Mouse (Mus musculus): Measurements from ENCODE around the gene Nectin2. TPM values are rescaled to one million over a fixed set of nuclear protein-coding genes. Genes with fewer than 3 reads are reported as not detected.

Nectin2 gene
- total RNA-seq, 4 experiments from 2014 or later: 6.5 to 8.0 (median 7.4) TPM

DNA sequence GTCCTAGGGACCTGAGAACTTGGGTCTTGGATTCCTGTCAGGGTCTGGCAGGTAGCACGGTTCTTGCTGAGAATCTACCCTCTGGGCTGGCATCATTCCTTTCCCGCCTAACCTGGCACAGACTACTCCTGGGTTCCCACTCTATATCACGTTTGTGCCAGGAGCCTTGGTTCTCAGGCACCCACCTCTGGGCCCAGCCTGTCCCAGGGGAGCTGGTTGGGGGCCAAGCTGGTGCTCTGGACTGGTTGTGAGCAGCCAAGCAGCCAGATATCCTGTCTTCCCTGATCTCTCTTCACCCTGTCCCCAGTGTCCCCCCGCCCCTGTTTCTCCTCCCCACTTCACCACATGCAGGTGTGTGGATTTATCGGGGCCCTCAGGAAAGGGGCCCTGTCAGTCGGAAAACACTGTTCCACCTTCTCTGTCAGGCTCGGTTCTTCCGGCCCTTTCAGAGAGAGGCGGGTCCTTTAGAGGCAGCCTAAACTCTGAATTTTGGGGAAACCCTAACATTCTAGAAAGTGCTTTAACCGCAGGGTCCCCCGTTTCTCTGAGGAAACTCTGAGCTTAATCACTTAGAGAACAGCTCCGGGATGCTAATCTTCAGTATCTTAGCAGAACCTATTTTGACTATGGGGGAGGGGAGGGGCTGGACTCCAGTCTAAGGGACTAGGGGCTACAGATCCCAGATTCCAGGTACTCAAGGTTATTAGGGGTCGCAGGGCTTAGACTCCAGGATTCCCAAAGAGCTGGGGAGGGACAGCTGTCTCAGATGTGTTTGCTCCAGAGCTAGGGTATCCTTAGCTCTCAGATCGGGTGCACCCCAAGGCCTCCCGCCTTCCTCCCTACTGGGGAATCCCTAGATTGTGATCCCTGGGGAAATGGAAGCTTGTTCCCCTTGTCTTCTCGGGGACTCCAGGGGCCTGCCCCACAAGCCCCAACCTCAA, 19.4 kb upstream of the Nectin2 start:
- no peak for DNase-seq (ENCODE audit: low spot score in 2 of 2)

DNA sequence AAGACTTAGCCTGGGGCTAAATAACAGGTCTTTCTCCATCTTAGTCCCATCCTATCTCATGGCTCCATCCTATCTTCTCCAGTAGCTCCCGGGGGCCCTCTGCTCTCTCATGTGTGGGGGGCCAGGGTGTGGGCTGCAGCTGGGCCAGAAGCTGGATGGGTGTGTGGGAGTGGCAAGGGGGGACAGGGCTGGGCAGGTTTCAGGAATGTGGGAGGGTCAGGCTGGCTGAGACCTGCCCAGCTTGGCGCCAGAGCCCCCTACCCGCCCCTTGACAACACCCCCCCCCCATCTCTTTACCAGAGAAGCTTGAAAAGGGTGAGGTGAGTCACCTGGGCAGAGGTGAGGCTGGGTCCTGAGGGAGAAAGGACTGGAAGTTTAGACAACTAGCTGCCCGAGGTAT, 18.7 kb upstream of the Nectin2 start:
- DNase-seq (ENCODE audit: low spot score in 2 of 2): no peak

DNA sequence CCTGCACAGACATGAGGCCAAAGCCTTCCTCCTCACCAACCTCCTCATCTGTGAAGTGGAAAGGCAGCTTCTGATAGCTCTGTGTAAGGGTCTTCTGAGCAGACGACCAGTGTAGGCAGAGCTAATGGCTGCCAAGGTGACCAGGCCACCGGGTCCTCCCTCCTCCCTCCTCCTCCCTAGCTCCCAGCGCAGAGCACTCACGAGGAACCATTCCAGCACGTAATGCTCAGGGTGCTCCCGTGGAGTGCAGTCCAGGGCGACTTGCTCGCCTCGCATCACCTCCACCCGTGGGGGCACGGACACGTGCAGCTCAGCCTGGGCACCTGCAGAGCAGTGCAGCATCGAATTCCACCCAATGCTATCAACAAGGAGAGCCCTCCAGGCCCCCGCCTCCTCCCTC, 18.0 kb upstream of the Nectin2 start:
- no peak for DNase-seq (ENCODE audit: low spot score in 2 of 2)

DNA sequence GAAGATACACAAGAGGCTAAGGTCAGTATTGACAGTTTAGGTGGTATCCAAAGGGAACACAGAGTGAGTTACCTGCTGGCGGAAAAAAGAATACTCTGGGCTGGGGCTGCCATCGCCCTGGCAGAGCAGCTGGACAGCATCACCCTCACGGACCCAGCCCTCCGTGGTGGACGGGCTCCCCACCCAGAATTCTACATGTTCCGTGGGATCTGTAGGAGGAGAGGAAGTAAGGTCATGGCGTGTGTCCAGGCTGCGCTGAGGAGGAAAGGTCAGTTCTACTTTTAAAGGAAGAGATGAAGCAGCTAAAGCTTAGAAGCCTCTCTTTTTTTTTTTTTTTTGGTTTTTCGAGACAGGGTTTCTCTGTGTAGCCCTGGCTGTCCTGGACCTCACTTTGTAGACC, 14.3 kb upstream of the Nectin2 start:
- DNase-seq (ENCODE audit: low spot score in 2 of 2): no peak

DNA sequence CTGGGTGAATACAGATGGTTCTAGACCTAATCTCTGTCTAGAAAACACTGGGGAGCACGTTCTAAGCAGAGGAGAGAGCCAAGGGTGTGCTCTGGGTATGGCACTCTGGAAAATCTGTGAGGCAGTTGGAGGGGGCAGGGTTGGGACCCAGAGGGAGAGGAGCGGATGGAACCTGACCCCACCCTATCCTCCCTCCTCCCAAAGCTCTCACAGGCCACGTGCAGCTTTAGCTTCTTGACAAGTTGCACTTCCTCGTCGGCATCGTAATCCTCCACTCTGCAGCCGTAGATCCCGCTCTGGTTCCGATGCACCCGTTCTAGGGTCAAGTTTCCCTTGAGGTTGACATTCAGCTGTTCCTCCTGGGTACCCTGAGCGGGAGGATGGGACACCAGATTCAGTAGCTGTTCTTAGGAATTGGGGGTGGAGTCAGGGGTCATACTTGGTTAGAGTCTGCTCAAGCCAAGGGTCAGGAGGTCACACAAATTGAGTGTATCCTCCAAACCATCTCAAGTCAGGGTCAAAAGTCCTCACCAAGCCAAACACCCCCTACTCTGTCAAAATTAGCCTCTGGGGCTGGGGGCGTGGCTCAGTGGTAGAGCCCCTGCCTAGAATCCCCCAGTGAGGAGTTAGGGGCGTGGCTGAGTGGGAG, 13.7 kb upstream of the Nectin2 start:
- DNase-seq (ENCODE audit: low spot score in 2 of 2): no peak

DNA sequence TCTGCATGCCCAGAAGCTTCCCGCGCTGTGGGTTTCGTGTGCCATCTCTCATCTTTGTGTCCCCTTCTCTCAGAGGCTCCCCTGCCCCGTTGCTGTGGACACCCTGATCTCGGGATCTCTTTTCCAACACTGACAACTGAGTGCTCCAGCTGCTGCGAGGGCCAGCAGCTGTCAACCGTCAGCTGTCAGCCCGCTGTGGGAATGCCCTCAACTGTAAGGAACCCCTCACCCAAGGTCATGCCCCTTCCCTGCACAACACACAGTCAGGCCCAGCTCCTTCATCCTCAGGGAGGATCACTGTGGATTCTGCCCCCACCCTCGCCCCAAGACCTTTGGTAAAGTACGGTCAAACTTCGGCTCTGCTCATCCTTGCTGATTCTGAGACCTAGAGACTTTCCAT, 12.0 kb upstream of the Nectin2 start:
- DNase-seq (ENCODE audit: low spot score in 2 of 2): no peak

DNA sequence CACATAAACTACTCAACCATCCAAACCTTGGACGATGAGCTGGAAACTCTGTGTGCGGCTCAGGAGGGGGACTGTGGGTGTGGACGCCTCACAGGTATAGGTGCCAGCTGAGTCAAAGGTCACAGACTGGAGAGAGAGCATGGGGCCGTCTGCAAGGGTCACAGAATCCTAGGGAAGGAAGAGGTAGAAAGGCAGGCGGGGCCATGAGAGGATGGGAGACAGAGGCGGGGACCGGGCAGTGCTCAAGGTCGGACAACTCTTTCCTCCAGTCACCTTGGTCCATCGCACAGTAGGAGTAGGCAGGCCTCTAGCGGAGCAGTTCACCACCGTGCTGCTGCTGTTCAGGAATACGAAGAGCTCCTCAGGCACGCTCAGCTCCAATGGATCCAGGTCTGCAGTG, 9.7 kb upstream of the Nectin2 start:
- no peak for DNase-seq (ENCODE audit: low spot score in 2 of 2)

DNA sequence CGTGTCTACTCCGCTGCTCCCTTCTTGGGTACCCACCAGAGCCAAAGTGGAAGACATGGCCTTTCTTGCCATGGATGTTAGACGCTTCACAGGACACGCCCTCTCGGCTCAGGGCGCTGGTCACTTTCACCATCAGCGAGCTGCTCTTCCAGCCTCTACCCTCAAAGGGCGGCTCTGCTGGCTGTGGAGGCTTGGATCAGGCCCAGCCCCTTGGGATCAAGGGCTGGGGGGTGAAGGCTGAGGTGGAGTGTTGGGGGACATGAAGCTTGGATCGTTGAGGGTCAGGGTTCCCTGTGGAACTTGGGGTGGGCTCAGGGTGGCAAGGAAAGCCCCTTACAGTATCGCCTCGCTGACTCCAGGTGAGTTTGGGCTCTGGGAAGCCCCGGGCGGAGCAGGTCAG, 8.3 kb upstream of the Nectin2 start:
- no peak for DNase-seq (ENCODE audit: low spot score in 2 of 2)

DNA sequence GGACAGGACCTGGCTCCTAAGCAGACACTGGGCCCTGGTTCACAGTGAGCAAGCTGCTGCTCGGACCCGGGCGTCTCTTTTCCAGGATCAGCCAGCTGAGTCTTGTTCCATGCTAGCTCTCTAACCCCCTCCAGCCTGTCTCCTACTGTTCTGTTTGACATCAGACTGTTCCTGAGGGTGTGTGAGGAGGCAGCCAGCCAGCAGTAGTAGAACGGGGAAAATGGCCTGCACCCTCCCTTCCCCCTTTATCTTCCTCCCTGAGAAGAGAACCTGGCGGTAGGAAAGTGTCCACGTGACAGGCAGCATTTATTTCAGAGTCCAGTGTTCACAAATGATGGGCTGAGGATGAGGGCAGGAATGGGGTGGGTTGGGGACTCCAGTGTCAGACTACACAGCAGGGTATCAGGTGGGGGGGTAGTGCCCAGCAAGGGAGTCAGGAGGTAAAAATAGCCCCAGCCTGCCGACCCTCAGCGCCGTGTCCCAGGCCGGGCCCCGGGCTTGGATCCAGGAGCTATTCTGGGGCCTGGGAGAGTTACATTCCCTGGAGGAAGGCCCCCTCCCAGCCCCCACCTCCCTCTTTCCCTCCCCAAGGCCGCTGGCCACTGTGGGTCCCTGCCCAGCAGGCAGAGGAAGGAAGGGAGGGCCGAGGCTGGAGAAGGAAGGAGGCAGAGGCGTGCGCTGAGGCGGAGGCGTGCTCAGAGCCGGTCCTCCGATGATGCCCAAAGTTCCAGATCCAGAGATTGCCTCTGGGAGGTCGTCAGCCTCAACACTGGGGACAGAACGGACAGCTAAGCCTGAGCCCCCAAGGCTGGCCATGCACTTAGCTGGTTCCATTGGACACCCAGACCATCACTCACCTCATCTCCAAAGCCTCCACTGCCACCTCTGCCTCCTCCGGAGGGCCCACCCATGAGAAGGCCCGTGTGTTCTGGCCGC, 5.8 kb upstream of the Nectin2 start:
- DNase-seq (ENCODE audit: low spot score in 2 of 2): no peak

DNA sequence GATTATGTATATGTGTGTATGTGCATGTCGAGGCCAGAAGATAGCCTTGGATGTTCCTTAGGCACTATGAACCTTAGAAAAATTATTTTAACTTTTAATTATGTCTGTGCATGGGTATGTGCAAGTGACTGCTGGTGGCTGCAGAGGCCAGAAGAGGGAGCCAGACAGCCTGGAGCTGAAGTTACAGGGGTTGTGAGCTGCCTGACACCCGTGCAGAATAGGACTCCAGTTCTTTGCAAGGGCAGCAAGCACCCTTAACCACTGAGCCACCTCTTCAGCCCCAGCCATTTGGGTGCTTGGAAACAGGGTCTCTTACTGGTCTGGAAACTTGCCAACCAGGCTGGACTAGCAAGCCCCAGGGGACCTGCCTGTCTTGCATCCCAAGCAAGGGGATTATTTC, 4.7 kb upstream of the Nectin2 start:
- no peak for DNase-seq (ENCODE audit: low spot score in 2 of 2)

DNA sequence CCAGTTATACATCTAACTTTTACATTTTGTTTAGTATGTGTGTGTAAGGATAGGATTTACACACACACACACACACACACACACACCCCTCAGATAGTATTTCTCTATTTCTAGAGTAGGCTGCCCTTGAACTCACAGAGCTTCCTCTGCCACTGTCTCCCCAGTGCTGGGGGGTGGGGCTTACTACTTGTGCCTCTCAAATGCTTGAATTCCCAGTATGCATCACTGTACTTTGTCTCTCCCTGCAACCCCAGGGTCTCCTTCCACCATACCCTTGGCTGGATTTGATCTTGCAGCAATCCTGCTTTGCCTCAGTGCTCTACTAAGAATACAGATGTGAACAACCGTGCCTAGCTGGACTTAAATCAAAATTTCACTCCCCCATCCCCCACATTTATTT, 3.8 kb upstream of the Nectin2 start:
- no peak for DNase-seq (ENCODE audit: low spot score in 2 of 2)

DNA sequence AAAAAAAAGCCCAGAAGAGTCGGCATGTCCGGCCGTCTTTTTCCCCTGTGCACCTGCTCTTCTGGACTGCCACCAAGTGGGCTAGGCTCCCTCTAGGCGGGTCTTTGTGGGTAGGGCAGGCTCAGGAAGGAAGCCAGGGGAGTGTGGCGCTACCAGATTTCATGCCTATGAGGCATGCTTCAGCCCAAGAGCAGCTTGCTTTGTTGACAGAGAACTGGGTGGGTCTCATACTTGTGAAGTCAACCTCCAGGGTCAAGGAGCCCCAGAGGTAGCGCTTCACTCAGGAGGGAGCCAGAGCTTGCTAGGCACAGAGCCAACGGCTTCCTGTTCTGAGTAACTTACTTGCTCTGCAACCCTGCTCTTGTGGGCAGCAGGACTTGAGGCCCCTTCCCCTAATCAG, 3.3 kb upstream of the Nectin2 start:
- no peak for DNase-seq (ENCODE audit: low spot score in 2 of 2)

DNA sequence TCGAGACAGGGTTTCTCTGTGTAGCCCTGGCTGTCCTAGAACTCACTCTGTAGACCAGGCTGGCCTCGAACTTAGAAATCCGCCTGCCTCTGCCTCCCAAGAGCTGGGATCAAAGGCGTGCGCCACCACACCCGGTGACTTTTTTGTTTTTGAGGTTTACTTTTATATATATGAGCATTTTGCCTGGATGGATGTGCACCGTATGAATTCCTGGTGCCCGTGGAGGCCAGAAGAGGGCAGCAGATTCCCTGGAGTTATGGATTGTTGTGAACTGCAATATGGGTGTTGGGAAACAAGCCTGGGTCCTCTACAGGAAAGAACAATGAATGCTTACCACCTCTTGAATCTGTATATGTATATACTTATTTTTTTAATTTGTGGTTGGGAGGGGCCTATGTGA, 2.4 kb upstream of the Nectin2 start:
- DNase-seq (ENCODE audit: low spot score in 2 of 2): no peak

DNA sequence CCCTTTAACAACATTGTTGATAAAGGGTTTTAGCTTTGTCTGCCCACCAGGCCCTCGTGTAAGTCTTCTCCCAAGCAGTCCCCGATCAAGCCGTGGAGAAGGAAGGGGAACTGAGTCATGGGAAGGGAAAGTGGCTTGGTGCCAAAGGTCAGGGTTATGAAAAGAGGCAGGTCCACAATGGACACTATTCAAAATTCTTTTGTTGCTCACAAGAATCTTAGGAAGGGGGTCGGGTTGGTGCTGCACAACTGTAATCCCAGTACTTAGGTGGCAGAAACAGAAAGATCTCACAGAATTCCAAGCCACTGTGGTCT, 744 bp upstream of the Nectin2 start:
- no peak for DNase-seq (ENCODE audit: low spot score in 2 of 2)

DNA sequence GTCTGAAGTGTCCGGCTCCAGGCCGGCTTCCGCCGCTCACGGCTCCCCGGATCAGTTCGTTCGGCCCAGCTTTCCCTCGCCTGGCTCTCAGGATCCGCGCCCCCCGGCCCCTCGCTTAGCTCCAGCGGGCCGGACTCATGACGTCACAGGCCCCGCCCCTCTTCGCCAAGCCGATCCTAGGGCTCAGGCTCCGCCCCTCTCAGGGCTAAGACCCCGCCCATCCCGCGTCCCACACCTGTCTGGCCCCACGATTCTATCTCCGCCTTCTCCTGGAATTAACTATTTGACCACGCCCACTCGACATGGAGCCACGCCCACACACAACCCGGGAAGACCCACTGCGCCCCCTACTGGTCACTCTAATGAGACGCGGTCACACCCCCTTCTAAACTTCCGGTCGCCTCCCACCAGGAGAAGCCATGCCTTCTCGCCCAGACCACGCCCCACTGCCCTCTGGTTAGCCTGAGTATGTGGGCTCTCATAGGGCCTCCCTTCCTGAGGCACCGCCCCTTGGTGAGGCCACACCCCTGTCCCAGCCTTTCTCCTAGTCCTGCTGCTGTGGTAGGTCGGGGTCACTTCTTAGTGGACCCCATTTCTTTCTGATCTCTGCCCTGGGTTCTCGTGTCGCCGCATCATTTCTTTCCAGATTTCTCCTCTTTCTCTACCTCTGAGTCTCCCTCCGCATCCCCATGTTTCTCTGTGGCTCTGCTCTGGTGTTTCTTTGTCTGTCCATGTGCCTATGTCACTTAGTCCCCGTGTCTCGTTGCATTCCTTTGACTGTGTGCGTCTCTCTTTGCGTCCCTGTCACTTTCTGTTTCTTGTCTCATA, 680 bp downstream of the Nectin2 start:
- peak; percentile 69 to 93 for DNase-seq (ENCODE audit: low spot score in 2 of 2)

DNA sequence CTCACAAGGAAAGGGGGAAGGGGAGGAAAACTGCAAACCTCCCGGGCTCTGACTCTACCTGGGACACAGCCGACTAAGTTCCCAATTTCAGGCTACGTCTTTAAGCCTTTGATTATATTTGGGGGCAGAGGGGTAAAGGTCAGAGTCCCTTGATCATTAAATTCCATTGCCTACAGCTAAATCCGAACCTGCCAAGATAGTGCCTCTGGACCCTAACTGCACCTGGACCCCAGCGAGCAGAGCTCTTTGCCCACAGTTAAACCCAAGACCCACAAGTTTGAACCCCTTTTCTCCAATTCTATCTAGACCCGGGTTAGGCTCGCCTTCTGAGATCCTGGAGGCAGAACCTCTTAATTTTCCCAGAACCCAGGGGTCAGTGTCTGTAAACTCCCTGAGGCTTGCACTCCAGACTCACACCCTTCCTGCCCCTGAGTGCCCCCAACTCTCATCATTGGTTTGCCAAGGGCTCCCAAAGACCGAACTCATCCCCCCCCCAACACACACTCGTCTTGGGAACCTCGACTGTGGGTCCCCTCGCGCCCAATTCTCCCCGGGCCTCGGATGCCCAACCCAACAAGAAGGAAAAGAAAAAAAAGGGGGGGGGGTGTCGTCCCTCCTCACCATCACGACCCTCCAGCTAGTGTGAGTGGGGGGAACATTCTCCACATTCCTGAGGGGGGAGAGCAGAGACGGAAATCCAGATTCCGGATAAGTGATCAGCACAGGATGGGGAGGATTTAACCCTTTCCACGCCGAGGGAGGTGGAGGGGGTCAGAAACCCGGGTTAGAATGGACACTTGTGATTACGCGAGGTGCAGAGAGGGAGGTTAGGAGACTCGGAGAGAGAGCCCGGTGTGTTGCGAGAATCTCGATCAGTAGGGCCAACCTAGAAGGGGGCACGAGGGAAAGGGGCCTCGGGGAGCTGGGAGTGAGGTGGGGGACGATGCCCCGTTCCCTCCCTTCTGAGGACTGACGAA, 1.8 kb downstream of the Nectin2 start:
- no peak for DNase-seq (ENCODE audit: low spot score in 2 of 2)

DNA sequence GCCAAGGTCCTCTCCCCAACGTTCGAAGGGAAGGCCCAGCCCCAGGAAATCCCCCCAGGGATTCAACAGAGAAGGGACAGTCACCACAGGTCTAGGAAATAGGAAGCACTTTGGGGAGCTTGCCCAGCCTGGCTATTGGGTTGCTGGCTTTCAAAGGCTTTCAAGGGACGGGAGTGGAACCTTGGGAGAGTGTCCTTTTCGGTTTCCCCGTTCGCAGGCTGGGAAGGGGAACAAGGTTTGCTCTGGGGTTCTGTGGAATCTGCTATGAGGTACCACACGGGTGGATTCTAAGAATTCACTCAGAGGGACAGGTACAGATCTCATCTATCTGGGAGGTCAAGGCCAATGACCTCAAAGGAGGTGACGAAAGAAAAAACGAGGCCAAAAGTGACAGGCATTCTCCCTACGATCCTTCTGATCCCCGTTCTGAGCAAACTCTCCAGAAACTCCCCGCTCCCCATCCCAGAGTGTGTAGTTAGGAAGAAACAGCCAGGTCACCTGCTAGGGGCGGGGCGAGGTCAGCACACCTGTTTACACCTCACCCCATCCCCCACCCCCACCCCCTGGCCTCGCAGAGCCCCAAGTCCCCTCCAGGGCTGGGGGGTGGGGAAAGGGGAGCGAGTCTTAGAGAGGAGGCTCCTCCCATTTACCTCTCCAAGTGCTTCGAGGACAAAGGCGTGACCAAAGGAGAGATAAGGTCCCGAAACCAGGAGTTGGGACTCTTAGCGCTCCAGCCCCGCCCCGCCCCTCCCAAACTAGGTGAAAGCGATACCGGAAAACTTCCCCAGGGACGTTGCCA, 2.7 kb downstream of the Nectin2 start:
- no peak for DNase-seq (ENCODE audit: low spot score in 2 of 2)

DNA sequence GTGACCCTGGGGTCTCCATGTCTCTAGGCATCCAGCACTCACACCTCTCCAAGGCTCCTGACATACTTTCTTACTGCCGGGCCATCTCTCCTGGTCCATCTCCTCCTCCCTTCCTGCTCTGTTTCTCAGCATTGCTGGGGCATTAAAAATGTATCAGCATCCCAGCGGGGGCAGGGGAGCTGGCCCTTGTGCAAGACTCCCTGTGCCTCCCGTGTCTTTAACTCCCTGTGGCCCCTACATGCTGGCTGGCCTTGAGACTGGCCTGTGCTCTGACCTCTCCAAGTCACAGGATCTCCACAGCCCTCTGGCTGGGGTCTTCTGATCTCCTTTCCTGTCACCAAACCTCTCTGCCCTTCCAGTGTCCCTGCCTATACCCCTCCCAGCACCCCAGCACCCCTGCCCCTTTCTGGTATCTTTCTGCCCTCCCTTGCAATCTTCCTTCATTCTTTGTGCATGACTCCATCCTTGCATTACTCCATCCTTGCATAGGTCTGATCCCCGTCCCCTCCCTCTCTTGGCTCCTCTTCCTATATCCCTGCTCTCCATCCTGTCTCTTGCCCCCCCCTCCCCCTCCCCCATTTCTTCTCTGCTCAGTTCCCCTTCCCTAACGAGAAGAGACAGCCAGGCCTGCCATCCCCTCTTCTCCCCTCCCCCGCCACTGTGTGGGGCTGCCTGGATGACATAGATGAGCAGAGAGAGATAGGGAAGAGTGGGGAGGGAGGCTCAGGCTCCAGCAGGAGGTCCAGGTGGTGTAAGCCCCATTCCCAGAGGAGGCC, 3.7 kb downstream of the Nectin2 start:
- no peak for DNase-seq (ENCODE audit: low spot score in 2 of 2)
